Mouse (Mus musculus) kidney, postnatal 0 days (tissue): ENCODE measurements around the gene Esrrg. TPM values are rescaled to one million over a fixed set of nuclear protein-coding genes. Genes with fewer than 3 reads are reported as not detected.

Source experiments
- ATAC-seq: fragments of 200-750 bp; cut with Nextera tagmentation; replicated peaks from 2 replicates; pipeline ENCODE4 v1.8.0; 2017; ENCODE audit warnings: low read depth, moderate number of reproducible peaks, moderate TSS enrichment, moderate library complexity; ENCODE audit not compliant: low FRiP score
- DNase-seq: peaks from one replicate; pipeline ENCODE4 v3.0.0-alpha.2; 2016; ENCODE audit warnings: low spot score
- H3K27ac ChIP-seq: fragments of 300-500 bp; sonication (generic); 2 replicates; pipeline ENCODE4 v1.5.1; 2014; ENCODE audit warnings: mild to moderate bottlenecking
- H3K27me3 ChIP-seq: fragments of 300-500 bp; sonication (generic); 2 replicates; pipeline ENCODE4 v1.6.1; 2014; ENCODE audit warnings: low read length, mixed read lengths; ENCODE audit not compliant: insufficient read depth
- H3K36me3 ChIP-seq: fragments of 300-500 bp; sonication (generic); 2 replicates; pipeline ENCODE4 v1.6.1; 2014; ENCODE audit warnings: low read length, mixed read lengths; ENCODE audit not compliant: insufficient read depth
- H3K4me1 ChIP-seq: fragments of 300-500 bp; sonication (generic); replicated peaks from 2 replicates; pipeline ENCODE4 v1.6.1; 2014; ENCODE audit warnings: antibody characterized with exemption, low read length, mixed read lengths; ENCODE audit not compliant: insufficient read depth
- H3K4me2 ChIP-seq: fragments of 300-500 bp; sonication (generic); 2 replicates; pipeline ENCODE4 v1.6.1; 2014; ENCODE audit warnings: mild to moderate bottlenecking, low read length, moderate library complexity, mixed read lengths
- H3K4me3 ChIP-seq: fragments of 300-500 bp; sonication (generic); replicated peaks from 2 replicates; pipeline ENCODE4 v1.5.1; 2014; ENCODE audit warnings: low read depth, low read length
- H3K9ac ChIP-seq: fragments of 300-500 bp; sonication (generic); 2 replicates; pipeline ENCODE4 v1.6.1; 2014; ENCODE audit warnings: low read depth, low read length
- H3K9me3 ChIP-seq: fragments of 300-500 bp; sonication (generic); replicated peaks from 2 replicates; pipeline ENCODE4 v1.6.1; 2016; ENCODE audit warnings: low read length, inconsistent platforms, mixed read lengths
- CTCF ChIP-seq: IDR thresholded peaks from 2 replicates; pipeline ENCODE4 v1.5.1; 2016; ENCODE audit warnings: antibody characterized with exemption, low read depth, mild to moderate bottlenecking, moderate library complexity
- WGBS: fragments of 180-500 bp; shearing (Covaris S2); extraction: QIAGEN DNeasy Blood & Tissue Kit; methylation state at CpG from one replicate; pipeline ENCODE4 v1.1.7; 2014; 5-methylcytosine and 5-hydroxymethylcytosine counted together
- polyA plus RNA-seq: library from polyadenylated mRNA; unstranded; fragments of >200 nt; fragmentation: Nextera tagmentation; extraction: Ambion mirVana; gene quantifications from 2 replicates; pipeline ENCODE4 v1.2.1, GENCODE M21; 2015

Esrrg gene
- polyA plus RNA-seq, 1 experiment from 2014 or later, result 26.0 TPM

- H3K4me1 ChIP-seq, result no peaks in the 10 kb centered on the region; the same call in 1 of the 2 replicates
- no peaks in the 10 kb centered on the region for H3K27me3 ChIP-seq
- WGBS, result 50% methylated on average over 9 of the region's 9 CpGs
- no peak overlapping the region for H3K9ac ChIP-seq
- H3K9me3 ChIP-seq, result no peaks in the 10 kb centered on the region
- H3K36me3 ChIP-seq, result no peaks in the 10 kb centered on the region
- no peak overlapping the region for H3K27ac ChIP-seq
- H3K4me3 ChIP-seq, result no peak overlapping the region
- ATAC-seq (peak; percentile 71), DNase-seq (peak; percentile 38)
- no peak overlapping the region for H3K4me2 ChIP-seq
- TF ChIP-seq CTCF, result no peak
These were observed 350.6 kb downstream of the Esrrg start for GRCm38 (mm10) chr1:187959192-187959591.

- Histone ChIP-seq H3K9ac (no peak overlapping the region), H3K4me1 (no peaks in the 10 kb centered on the region; the same call in 1 of the 2 replicates), H3K36me3 (no peaks in the 10 kb centered on the region), H3K4me2 (no peak overlapping the region), H3K27me3 (no peaks in the 10 kb centered on the region), H3K27ac (no peak overlapping the region), H3K4me3 (no peak overlapping the region), H3K9me3 (no peaks in the 10 kb centered on the region)
- no peak for TF ChIP-seq CTCF
- ATAC-seq (no peak), DNase-seq (no peak)
- WGBS, result 83% methylated on average over 5 of the region's 5 CpGs
These were observed 352.9 kb downstream of the Esrrg start for GRCm38 (mm10) chr1:187961452-187961851.

GRCm38 (mm10) chr1:187964829-187965760 lies 356.5 kb downstream of the Esrrg start:
- H3K4me3 ChIP-seq, result no peak overlapping the region
- H3K9me3 ChIP-seq, result no peaks in the 10 kb centered on the region
- no peaks in the 10 kb centered on the region for H3K4me1 ChIP-seq
- no peak overlapping the region for H3K27ac ChIP-seq
- no peak overlapping the region for H3K9ac ChIP-seq
- DNase-seq (no peak), ATAC-seq (no peak)
- no peaks in the 10 kb centered on the region for H3K36me3 ChIP-seq
- WGBS, result 64% methylated on average over 18 of the region's 18 CpGs
- TF ChIP-seq CTCF, result no peak
- H3K27me3 ChIP-seq, result no peaks in the 10 kb centered on the region
- no peak overlapping the region for H3K4me2 ChIP-seq

GRCm38 (mm10) chr1:187965921-187966320 lies 357.3 kb downstream of the Esrrg start:
- no peak for DNase-seq
- Histone ChIP-seq H3K9ac (no peak overlapping the region), H3K27ac (no peak overlapping the region), H3K4me2 (no peak overlapping the region), H3K27me3 (no peaks in the 10 kb centered on the region), H3K9me3 (no peaks in the 10 kb centered on the region), H3K4me1 (no peaks in the 10 kb centered on the region), H3K36me3 (no peaks in the 10 kb centered on the region), H3K4me3 (no peak overlapping the region)
- WGBS, result 25% methylated on average over 6 of the region's 6 CpGs
- ATAC-seq, result no peak
- TF ChIP-seq CTCF, result no peak

- Histone ChIP-seq H3K4me1 (no peaks in the 10 kb centered on the region), H3K36me3 (no peaks in the 10 kb centered on the region), H3K9me3 (no peaks in the 10 kb centered on the region), H3K4me3 (no peak overlapping the region), H3K9ac (no peak overlapping the region), H3K27me3 (no peaks in the 10 kb centered on the region), H3K27ac (no peak overlapping the region), H3K4me2 (no peak overlapping the region)
- DNase-seq (peak; percentile 65), ATAC-seq (no peak)
- 51% methylated on average over 4 of the region's 4 CpGs for WGBS
- TF ChIP-seq CTCF, result no peak
These were observed 359.8 kb downstream of the Esrrg start for GRCm38 (mm10) chr1:187968379-187968778.

- Histone ChIP-seq H3K36me3 (no peaks in the 10 kb centered on the region), H3K4me2 (no peak overlapping the region), H3K27me3 (no peaks in the 10 kb centered on the region), H3K9me3 (no peaks in the 10 kb centered on the region), H3K4me3 (no peak overlapping the region), H3K9ac (no peak overlapping the region), H3K27ac (no peak overlapping the region), H3K4me1 (no peaks in the 10 kb centered on the region)
- no peak for ATAC-seq
- no peak for DNase-seq
- WGBS, result 63% methylated on average over 5 of the region's 5 CpGs
- TF ChIP-seq CTCF, result no peak
These were observed 360.9 kb downstream of the Esrrg start for GRCm38 (mm10) chr1:187969491-187969890.
